Mouse (Mus musculus) right cerebral cortex, postnatal 10 days (tissue): ENCODE data around the gene Usp47.
"Not testable (repeated sequence)": the region's sequence is repeated elsewhere in the genome, so short reads cannot be mapped to it uniquely, and the experiment has no call there.

ENCODE experiments used
- DNase-seq, 2 experiments: peaks; one replicate each; pipeline ENCODE4 v3.0.0; 2021; ENCODE audit warnings: low spot score in 2 of 2

The Usp47 gene

GRCm38 (mm10) chr7:112040271-112040670 lies 17.0 kb downstream of the Usp47 start:
- no peak for DNase-seq

GRCm38 (mm10) chr7:112042758-112043157 lies 19.5 kb downstream of the Usp47 start:
- DNase-seq: no peak

- no peak for DNase-seq
Observed at GRCm38 (mm10) chr7:112045249-112045648, 21.9 kb downstream of the Usp47 start.

GRCm38 (mm10) chr7:112045794-112046388 lies 22.6 kb downstream of the Usp47 start:
- no peak for DNase-seq

GRCm38 (mm10) chr7:112048643-112049042 lies 25.3 kb downstream of the Usp47 start:
- DNase-seq: no peak

GRCm38 (mm10) chr7:112053667-112054066 lies 30.4 kb downstream of the Usp47 start:
- no peak for DNase-seq

- no peak for DNase-seq
Observed at GRCm38 (mm10) chr7:112055901-112056625, 32.8 kb downstream of the Usp47 start.

GRCm38 (mm10) chr7:112074868-112075267 lies 51.6 kb downstream of the Usp47 start:
- no peak for DNase-seq

GRCm38 (mm10) chr7:112082636-112083035 lies 59.3 kb downstream of the Usp47 start:
- no peak for DNase-seq

GRCm38 (mm10) chr7:112084222-112084621 lies 60.9 kb downstream of the Usp47 start:
- DNase-seq: no peak

- peak; percentile 83 to 89 for DNase-seq
Observed at GRCm38 (mm10) chr7:112085062-112085461, 61.8 kb downstream of the Usp47 start.

- DNase-seq: no peak
Observed at GRCm38 (mm10) chr7:112086186-112086585, 62.9 kb downstream of the Usp47 start.

GRCm38 (mm10) chr7:112094923-112095322 lies 71.6 kb downstream of the Usp47 start:
- DNase-seq: not testable (repeated sequence)

- no peak for DNase-seq
Observed at GRCm38 (mm10) chr7:112100887-112101286, 77.6 kb downstream of the Usp47 start.

- no peak for DNase-seq
Observed at GRCm38 (mm10) chr7:112102933-112103332, 79.6 kb downstream of the Usp47 start.

GRCm38 (mm10) chr7:112103816-112104215 lies 80.5 kb downstream of the Usp47 start:
- no peak for DNase-seq

GRCm38 (mm10) chr7:112108757-112109156 lies 85.5 kb downstream of the Usp47 start:
- DNase-seq: no peak

- no peak for DNase-seq
Observed at GRCm38 (mm10) chr7:112110638-112111372, 87.5 kb downstream of the Usp47 start.

- DNase-seq: no peak
Observed at GRCm38 (mm10) chr7:112117501-112117900, 94.2 kb downstream of the Usp47 start.

GRCm38 (mm10) chr7:112118086-112118485 lies 94.8 kb downstream of the Usp47 start:
- no peak for DNase-seq

- no peak for DNase-seq
Observed at GRCm38 (mm10) chr7:112119248-112119647, 95.9 kb downstream of the Usp47 start.

- no peak for DNase-seq
Observed at GRCm38 (mm10) chr7:112120861-112121810, 97.8 kb downstream of the Usp47 start.
